Mouse (Mus musculus) activated CD4-positive, CD25-positive, alpha-beta regulatory T cell, adult 9 weeks (primary cell): ENCODE measurements around the gene Tpbpb. TPM values are rescaled to one million over a fixed set of nuclear protein-coding genes. Genes with fewer than 3 reads are reported as not detected.

ENCODE experiments used
- polyA plus RNA-seq: library from polyadenylated mRNA; unstranded; fragments of 100-300 nt; shearing (Covaris generic); gene quantifications from one replicate; pipeline ENCODE4 v1.2.1, GENCODE M21; 2017

Gene Tpbpb
- polyA plus RNA-seq = not detected

GRCm38 (mm10) chr13:60904780-60905179 lies at the start of gene Tpbpb:
Gene Tpbpb, minus strand, starts transcription at chr13:60904880.

GRCm38 (mm10) chr13:60941884-60942283 lies 37.2 kb upstream of the Tpbpb start, which contains the start of gene Tpbpa:
Gene Tpbpa, minus strand, starts transcription at chr13:60941984.

GRCm38 (mm10) chr13:60936500-60936901 lies 31.8 kb upstream of the Tpbpb start, which contains the start of the genes Gm49391 and Ctla2a:
Gene Gm49391, minus strand, starts transcription at chr13:60936571.
Gene Ctla2a, minus strand, starts transcription at chr13:60936625.

GRCm38 (mm10) chr13:60935490-60935889 lies 30.8 kb upstream of the Tpbpb start, which contains the start of gene Gm49393:
Gene Gm49393, minus strand, starts transcription at chr13:60935590.

GRCm38 (mm10) chr13:60897328-60897727 lies 7.4 kb downstream of the Tpbpb start, which contains the start of gene Ctla2b:
Gene Ctla2b, minus strand, starts transcription at chr13:60897447.

GRCm38 (mm10) chr13:60896794-60897193 lies 7.9 kb downstream of the Tpbpb start, which contains the start of gene Gm49392:
Gene Gm49392, minus strand, starts transcription at chr13:60896894.

GRCm38 (mm10) chr13:60864281-60864680 lies 40.4 kb downstream of the Tpbpb start, which contains the start of gene 4930486L24Rik:
Gene 4930486L24Rik, minus strand, starts transcription at chr13:60864475.

Other genes starting within 250 kb of the Tpbpb start
- gene BC051665, start 118.5 kb downstream of the Tpbpb start, polyA plus RNA-seq = not detected
- not detected for gene Ctsll3, start 102.0 kb downstream of the Tpbpb start, polyA plus RNA-seq
- 1.3 TPM for gene 4930486L24Rik, start 40.4 kb downstream of the Tpbpb start, polyA plus RNA-seq
- 0.68 TPM for gene Gm49392, start 8.0 kb downstream of the Tpbpb start, polyA plus RNA-seq
- gene Ctla2b, start 7.4 kb downstream of the Tpbpb start, polyA plus RNA-seq = 3.6 TPM
- not detected for gene Gm49393, start 30.7 kb upstream of the Tpbpb start, polyA plus RNA-seq
- not detected for gene Gm49391, start 31.7 kb upstream of the Tpbpb start, polyA plus RNA-seq
- gene Ctla2a, start 31.7 kb upstream of the Tpbpb start, polyA plus RNA-seq = 37.0 TPM
- gene Tpbpa, start 37.1 kb upstream of the Tpbpb start, polyA plus RNA-seq = not detected
- gene Ctsj, start 101.1 kb upstream of the Tpbpb start, polyA plus RNA-seq = not detected
- not detected for gene Ctsq, start 135.8 kb upstream of the Tpbpb start, polyA plus RNA-seq